Mouse (Mus musculus) heart, postnatal 36 days (tissue): ENCODE results near the gene Dcp1a. TPM values are rescaled to one million over a fixed set of nuclear protein-coding genes. Genes with fewer than 3 reads are reported as not detected.

ENCODE experiments used
- DNase-seq, 2 experiments: peaks; one replicate each; pipeline ENCODE4 v3.0.0; 2021 to 2022
- intact Hi-C: fragments of 180-260 bp; cut with DNase I; formaldehyde crosslinking; loops from one replicate; pipeline ENCODE4 v1.15.1; 2025
- total RNA-seq, 2 experiments: library from RNA; stranded (reverse); gene quantifications; 2 replicates each; pipeline ENCODE4 v1.2.3; 2021

The Dcp1a gene
- total RNA-seq: 10 to 100 TPM; 11.6 to 12.6 TPM

GRCm38 (mm10) chr14:30479361-30479948, at the start of gene Dcp1a:
Gene Dcp1a, plus strand, starts transcription at chr14:30479535.
- intact Hi-C loops: loop anchor here (5.0 to 10.0 kb wide), 2 partner anchors 93 to 505 kb away; partner anchors contain the start of gene Actr8
- peak; percentile 93 to 95 for DNase-seq

GRCm38 (mm10) chr14:30429606-30430005, 49.7 kb upstream of the Dcp1a start:
- intact Hi-C loops: no loop called here
- DNase-seq: peak in 1 of 2 experiments; percentile 13

GRCm38 (mm10) chr14:30430026-30430425, 49.3 kb upstream of the Dcp1a start:
- DNase-seq: peak in 1 of 2 experiments; percentile 6
- intact Hi-C loops: no loop called here

- no peak for DNase-seq
- intact Hi-C loops: no loop called here
These were observed 48.9 kb upstream of the Dcp1a start for GRCm38 (mm10) chr14:30430446-30430845.

- intact Hi-C loops: no loop called here
- DNase-seq: no peak
These were observed 44.0 kb upstream of the Dcp1a start for GRCm38 (mm10) chr14:30435316-30435715.

- intact Hi-C loops: no loop called here
- no peak for DNase-seq
These were observed 39.4 kb upstream of the Dcp1a start for GRCm38 (mm10) chr14:30439915-30440314.

GRCm38 (mm10) chr14:30455801-30456595, 23.3 kb upstream of the Dcp1a start:
- no peak for DNase-seq

GRCm38 (mm10) chr14:30457436-30457835, 21.9 kb upstream of the Dcp1a start:
- DNase-seq: no peak

More at GRCm38 (mm10) chr14:30455801-30456595, 23.3 kb upstream of the Dcp1a start:
- intact Hi-C loops: loop anchor here (5.0 to 10.0 kb wide), 2 partner anchors 44 to 461 kb away; no protein-coding TSS in a partner anchor

GRCm38 (mm10) chr14:30457897-30458296, 21.4 kb upstream of the Dcp1a start:
- intact Hi-C loops: loop anchor here (5.0 to 10.0 kb wide), 2 partner anchors 46 to 463 kb away; no protein-coding TSS in a partner anchor
- peak; percentile 15 to 36 for DNase-seq

More at GRCm38 (mm10) chr14:30457436-30457835, 21.9 kb upstream of the Dcp1a start:
- intact Hi-C loops: loop anchor here (5.0 to 10.0 kb wide), 2 partner anchors 45 to 463 kb away; no protein-coding TSS in a partner anchor

- no peak for DNase-seq
- intact Hi-C loops: loop anchor here (1.0 to 10.0 kb wide), 3 partner anchors 47 to 464 kb away; no protein-coding TSS in a partner anchor
These were observed 20.5 kb upstream of the Dcp1a start for GRCm38 (mm10) chr14:30458820-30459219.

GRCm38 (mm10) chr14:30459891-30460523, 19.3 kb upstream of the Dcp1a start:
- peak; percentile 77 to 82 for DNase-seq
- intact Hi-C loops: loop anchor here (1.0 to 10.0 kb wide), 4 partner anchors 48 to 465 kb away; no protein-coding TSS in a partner anchor

GRCm38 (mm10) chr14:30463312-30463711, 16.0 kb upstream of the Dcp1a start:
- intact Hi-C loops: no loop called here
- DNase-seq: no peak

- no peak for DNase-seq
- intact Hi-C loops: loop anchor here (10.0 kb wide), 1 partner anchor 499 kb away; the partner anchor contains the start of gene Actr8
These were observed 5.7 kb upstream of the Dcp1a start for GRCm38 (mm10) chr14:30473605-30474004.

GRCm38 (mm10) chr14:30474416-30474815, 4.9 kb upstream of the Dcp1a start:
- intact Hi-C loops: loop anchor here (10.0 kb wide), 1 partner anchor 500 kb away; the partner anchor contains the start of gene Actr8
- DNase-seq: no peak

GRCm38 (mm10) chr14:30491342-30491741, 12.0 kb downstream of the Dcp1a start, which contains the start of gene Cacna1d:
Gene Cacna1d, minus strand, starts transcription at chr14:30491455.
- no peak for DNase-seq
- intact Hi-C loops: no loop called here

- intact Hi-C loops: no loop called here
- no peak for DNase-seq
These were observed 13.9 kb downstream of the Dcp1a start for GRCm38 (mm10) chr14:30493276-30493675.

GRCm38 (mm10) chr14:30494998-30495397, 15.7 kb downstream of the Dcp1a start:
- intact Hi-C loops: no loop called here
- no peak for DNase-seq

GRCm38 (mm10) chr14:30498202-30498601, 18.9 kb downstream of the Dcp1a start:
- DNase-seq: no peak
- intact Hi-C loops: no loop called here

- intact Hi-C loops: no loop called here
- DNase-seq: no peak
These were observed 25.7 kb downstream of the Dcp1a start for GRCm38 (mm10) chr14:30504990-30505389.

GRCm38 (mm10) chr14:30510214-30510763, 31.0 kb downstream of the Dcp1a start:
- intact Hi-C loops: no loop called here

More at GRCm38 (mm10) chr14:30510214-30510763, 31.0 kb downstream of the Dcp1a start:
- DNase-seq: no peak
